Mouse (Mus musculus): ENCODE measurements around the gene 6030408B16Rik. TPM values are rescaled to one million over a fixed set of nuclear protein-coding genes. Genes with fewer than 3 reads are reported as not detected.

Gene 6030408B16Rik
- polyA plus RNA-seq, 1 experiment = 0.13 TPM

DNA sequence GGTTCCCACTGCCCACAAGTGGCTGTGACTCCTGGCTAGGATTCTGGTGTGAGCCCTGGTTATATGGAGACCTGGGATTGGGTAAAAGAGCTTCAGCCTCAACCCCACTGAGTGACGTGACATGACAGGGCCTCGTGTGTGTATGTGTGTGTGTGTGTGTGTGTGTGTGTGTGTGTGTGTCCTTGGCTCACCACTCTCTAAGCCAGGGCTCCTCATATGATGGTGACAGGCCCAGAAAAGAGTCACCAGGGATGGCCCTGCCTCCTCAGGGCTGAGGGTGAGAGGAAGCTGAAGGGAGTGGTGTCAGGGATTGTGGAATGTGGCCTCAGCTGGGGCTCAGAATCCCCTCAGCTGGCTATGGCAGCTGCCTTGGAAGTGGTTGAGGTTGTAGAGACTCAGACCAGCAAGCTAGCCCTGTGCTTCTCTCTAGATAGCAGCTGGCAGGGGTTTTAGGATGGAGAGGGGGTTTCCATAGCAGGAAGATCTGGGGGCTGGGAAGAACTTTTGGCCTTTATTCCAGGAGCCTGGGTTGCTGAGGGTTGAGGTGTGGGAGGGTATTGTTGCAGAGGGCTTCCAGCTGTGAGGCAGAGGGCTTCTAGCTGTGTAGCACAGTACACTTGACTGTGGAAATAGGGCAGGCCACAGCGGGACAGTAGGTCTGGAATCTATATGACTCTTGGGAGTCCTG is 36.0 kb downstream of the 6030408B16Rik start:
- Histone ChIP-seq H3K4me1 (ENCODE audit: control insufficient read depth, insufficient read depth, low read length) (no peaks in the 10 kb centered on the region), H3K27me3 (replicated peaks; ENCODE audit: control insufficient read depth, insufficient read depth, low read length) (no peaks in the 10 kb centered on the region), H3K36me3 (ENCODE audit: control insufficient read depth, insufficient read depth, low read length) (no peaks in the 10 kb centered on the region), H3K4me3 (ENCODE audit: insufficient read depth, low read depth, low read length) (no peak overlapping the region), H3K27ac (ENCODE audit: insufficient read depth, low read depth, low read length) (no peak overlapping the region)
- no peak for DNase-seq
- WGBS = 80% methylated on average over 3 of the region's 3 CpGs
- TF ChIP-seq CTCF (conservative IDR thresholded peaks at IDR 0.05; ENCODE audit: insufficient read depth, insufficient read length, low read depth, low read length) (no peak), POLR2A (IDR thresholded peaks at IDR 0.05; ENCODE audit: low read depth, low read length) (no peak)

- Histone ChIP-seq H3K27ac (ENCODE audit: insufficient read depth, low read depth, low read length) (no peak overlapping the region), H3K4me1 (ENCODE audit: control insufficient read depth, insufficient read depth, low read length) (no peaks in the 10 kb centered on the region), H3K4me3 (ENCODE audit: insufficient read depth, low read depth, low read length) (no peak overlapping the region), H3K36me3 (ENCODE audit: control insufficient read depth, insufficient read depth, low read length) (no peaks in the 10 kb centered on the region), H3K27me3 (replicated peaks; ENCODE audit: control insufficient read depth, insufficient read depth, low read length) (no peaks in the 10 kb centered on the region)
- DNase-seq = no peak
- 66% methylated on average over 3 of the region's 3 CpGs for WGBS
- TF ChIP-seq POLR2A (IDR thresholded peaks at IDR 0.05; ENCODE audit: low read depth, low read length) (no peak), CTCF (conservative IDR thresholded peaks at IDR 0.05; ENCODE audit: insufficient read depth, insufficient read length, low read depth, low read length) (no peak)
These were observed 36.5 kb downstream of the 6030408B16Rik start for GRCm38 (mm10) chr15:101329564-101329892.

GRCm38 (mm10) chr15:101331090-101331489 is 38.1 kb downstream of the 6030408B16Rik start:
- TF ChIP-seq POLR2A (IDR thresholded peaks at IDR 0.05; ENCODE audit: low read depth, low read length) (no peak), CTCF (conservative IDR thresholded peaks at IDR 0.05; ENCODE audit: insufficient read depth, insufficient read length, low read depth, low read length) (no peak)
- 67% methylated on average over 4 of the region's 4 CpGs for WGBS
- no peak for DNase-seq

DNA sequence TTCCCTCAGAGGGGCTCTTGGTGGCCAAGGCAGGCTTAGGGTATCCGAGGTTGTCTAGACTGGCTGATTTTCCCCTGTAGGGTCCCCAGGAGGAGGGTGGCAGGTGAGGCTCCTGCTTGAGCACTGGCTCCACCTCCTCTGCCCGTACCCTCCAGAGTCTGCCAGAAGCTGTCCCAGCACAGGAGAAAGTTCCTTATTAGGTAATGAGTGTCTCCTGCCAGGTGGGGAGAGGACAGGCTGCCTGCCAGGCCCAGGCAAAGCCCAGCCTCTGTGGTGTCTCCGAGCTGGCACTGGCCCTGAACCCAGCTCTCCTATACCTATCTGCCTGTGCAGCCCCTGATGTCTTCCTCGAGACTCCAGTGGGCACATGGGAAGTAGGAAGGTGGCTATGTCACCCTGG is 39.4 kb downstream of the 6030408B16Rik start:
- WGBS = 67% methylated on average over 4 of the region's 4 CpGs
- no peak for DNase-seq
- TF ChIP-seq POLR2A (IDR thresholded peaks at IDR 0.05; ENCODE audit: low read depth, low read length) (no peak), CTCF (conservative IDR thresholded peaks at IDR 0.05; ENCODE audit: insufficient read depth, insufficient read length, low read depth, low read length) (no peak)

More at GRCm38 (mm10) chr15:101331090-101331489, 38.1 kb downstream of the 6030408B16Rik start:
- no peak overlapping the region for H3K4me3 ChIP-seq (ENCODE audit: insufficient read depth, low read depth, low read length)
- no peaks in the 10 kb centered on the region for H3K36me3 ChIP-seq (ENCODE audit: control insufficient read depth, insufficient read depth, low read length)
- H3K27ac ChIP-seq (ENCODE audit: insufficient read depth, low read depth, low read length) = no peak overlapping the region
- no peaks in the 10 kb centered on the region for H3K27me3 ChIP-seq (replicated peaks; ENCODE audit: control insufficient read depth, insufficient read depth, low read length)
- no peaks in the 10 kb centered on the region for H3K4me1 ChIP-seq (ENCODE audit: control insufficient read depth, insufficient read depth, low read length)

GRCm38 (mm10) chr15:101333165-101333564 is 40.2 kb downstream of the 6030408B16Rik start:
- Histone ChIP-seq H3K4me3 (ENCODE audit: insufficient read depth, low read depth, low read length) (no peak overlapping the region), H3K27ac (ENCODE audit: insufficient read depth, low read depth, low read length) (no peak overlapping the region), H3K36me3 (ENCODE audit: control insufficient read depth, insufficient read depth, low read length) (no peaks in the 10 kb centered on the region), H3K27me3 (replicated peaks; ENCODE audit: control insufficient read depth, insufficient read depth, low read length) (no peaks in the 10 kb centered on the region), H3K4me1 (ENCODE audit: control insufficient read depth, insufficient read depth, low read length) (no peaks in the 10 kb centered on the region)
- 70% methylated on average over 1 of the region's 1 CpGs for WGBS
- TF ChIP-seq CTCF (conservative IDR thresholded peaks at IDR 0.05; ENCODE audit: insufficient read depth, insufficient read length, low read depth, low read length) = no peak
- TF ChIP-seq POLR2A (IDR thresholded peaks at IDR 0.05; ENCODE audit: low read depth, low read length) = no peak
- DNase-seq = no peak

More for the DNA sequence above, 39.4 kb downstream of the 6030408B16Rik start:
- no peaks in the 10 kb centered on the region for H3K36me3 ChIP-seq (ENCODE audit: control insufficient read depth, insufficient read depth, low read length)
- no peak overlapping the region for H3K27ac ChIP-seq (ENCODE audit: insufficient read depth, low read depth, low read length)
- H3K27me3 ChIP-seq (replicated peaks; ENCODE audit: control insufficient read depth, insufficient read depth, low read length) = no peaks in the 10 kb centered on the region
- no peak overlapping the region for H3K4me3 ChIP-seq (ENCODE audit: insufficient read depth, low read depth, low read length)
- H3K4me1 ChIP-seq (ENCODE audit: control insufficient read depth, insufficient read depth, low read length) = no peaks in the 10 kb centered on the region

GRCm38 (mm10) chr15:101333648-101334047 is 40.6 kb downstream of the 6030408B16Rik start:
- DNase-seq = no peak
- no peak overlapping the region for H3K4me3 ChIP-seq (ENCODE audit: insufficient read depth, low read depth, low read length)
- TF ChIP-seq POLR2A (IDR thresholded peaks at IDR 0.05; ENCODE audit: low read depth, low read length) (no peak), CTCF (conservative IDR thresholded peaks at IDR 0.05; ENCODE audit: insufficient read depth, insufficient read length, low read depth, low read length) (no peak)
- no peaks in the 10 kb centered on the region for H3K4me1 ChIP-seq (ENCODE audit: control insufficient read depth, insufficient read depth, low read length)
- H3K36me3 ChIP-seq (ENCODE audit: control insufficient read depth, insufficient read depth, low read length) = no peaks in the 10 kb centered on the region
- no peaks in the 10 kb centered on the region for H3K27me3 ChIP-seq (replicated peaks; ENCODE audit: control insufficient read depth, insufficient read depth, low read length)
- WGBS = 86% methylated on average over 4 of the region's 4 CpGs
- H3K27ac ChIP-seq (ENCODE audit: insufficient read depth, low read depth, low read length) = no peak overlapping the region

- Histone ChIP-seq H3K4me3 (ENCODE audit: insufficient read depth, low read depth, low read length) (no peak overlapping the region), H3K27me3 (replicated peaks; ENCODE audit: control insufficient read depth, insufficient read depth, low read length) (no peaks in the 10 kb centered on the region), H3K27ac (ENCODE audit: insufficient read depth, low read depth, low read length) (peak overlapping the region; percentile 48; the same call in 1 of the 2 replicates), H3K4me1 (ENCODE audit: control insufficient read depth, insufficient read depth, low read length) (no peaks in the 10 kb centered on the region), H3K36me3 (ENCODE audit: control insufficient read depth, insufficient read depth, low read length) (no peaks in the 10 kb centered on the region)
- peak; percentile 53 for DNase-seq
- TF ChIP-seq CTCF (conservative IDR thresholded peaks at IDR 0.05; ENCODE audit: insufficient read depth, insufficient read length, low read depth, low read length) (no peak), POLR2A (IDR thresholded peaks at IDR 0.05; ENCODE audit: low read depth, low read length) (no peak)
- WGBS = 56% methylated on average over 24 of the region's 24 CpGs
These were observed 43.6 kb downstream of the 6030408B16Rik start for GRCm38 (mm10) chr15:101336474-101337174.

All from kidney, adult 2 months (tissue).